Mouse (Mus musculus) layer of hippocampus, adult 2 months (tissue): ENCODE data around the gene Serf1. TPM values are rescaled to one million over a fixed set of nuclear protein-coding genes. Genes with fewer than 3 reads are reported as not detected.
"Not testable (repeated sequence)": the region's sequence is repeated elsewhere in the genome, so short reads cannot be mapped to it uniquely, and the experiment has no call there.

ENCODE experiments used
- DNase-seq, 2 experiments: peaks; one replicate each; pipeline ENCODE4 v3.0.0; 2022; ENCODE audit warnings: low spot score in 2 of 2
- H3K27ac ChIP-seq: fragments of 200-600 bp; 2 replicates; pipeline ENCODE4 v1.8.1; 2022
- H3K4me3 ChIP-seq: fragments of 200-600 bp; 2 replicates; pipeline ENCODE4 v1.8.1; 2022; ENCODE audit warnings: mild to moderate bottlenecking
- CTCF ChIP-seq: fragments of 200-600 bp; conservative IDR thresholded peaks from 2 replicates; pipeline ENCODE4 v1.8.1; 2022; ENCODE audit warnings: antibody characterized with exemption, mild to moderate bottlenecking, moderate library complexity
- total RNA-seq, 2 experiments: library from RNA; stranded (reverse); gene quantifications; 2 replicates each; pipeline ENCODE4 v1.2.3; 2021

The Serf1 gene
- total RNA-seq, 2 experiments from 2014 or later, result 11.4 to 16.7 TPM

DNA sequence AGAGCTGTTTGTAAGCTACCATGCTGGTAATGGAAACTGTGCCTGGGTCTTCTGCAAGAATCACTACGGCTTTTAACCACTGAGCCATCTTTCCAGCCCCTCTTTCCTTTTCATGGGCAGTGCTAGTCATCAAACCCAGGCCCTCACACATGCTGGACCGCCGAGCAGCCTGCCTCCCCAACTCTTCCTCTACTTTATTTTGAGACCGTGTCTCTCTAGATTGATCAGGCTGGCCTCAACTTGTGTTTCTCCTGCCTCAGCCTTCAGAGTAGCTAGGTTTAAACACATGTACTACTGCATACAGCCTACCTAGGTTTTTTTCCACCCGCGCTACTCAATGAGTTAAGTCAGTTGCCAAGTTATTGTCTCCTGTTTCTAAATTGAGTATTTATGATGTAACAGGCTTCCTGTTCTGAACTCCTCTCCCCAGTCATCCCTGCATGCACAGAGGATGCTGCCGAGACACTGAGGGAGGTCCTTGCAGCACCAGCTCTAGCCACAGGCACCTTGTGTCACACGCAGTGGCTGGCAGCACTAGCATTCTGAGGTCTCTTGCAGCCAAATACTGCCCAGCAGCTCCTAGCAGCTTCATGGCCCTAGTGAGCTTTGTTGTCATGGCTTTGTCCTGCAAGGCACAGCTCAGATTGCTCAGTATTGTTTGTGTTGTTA lies 34.0 kb downstream of the Serf1 start:
- TF ChIP-seq CTCF, result no peak
- DNase-seq, result no peak
- Histone ChIP-seq H3K27ac (no peak overlapping the region), H3K4me3 (no peak overlapping the region)

GRCm38 (mm10) chr13:100152659-100153058 lies 44.8 kb downstream of the Serf1 start:
- no peak for DNase-seq
- Histone ChIP-seq H3K4me3 (no peak overlapping the region), H3K27ac (no peak overlapping the region)
- TF ChIP-seq CTCF, result no peak

- H3K27ac ChIP-seq, result no peak overlapping the region
- H3K4me3 ChIP-seq, result no peak overlapping the region
- DNase-seq, result no peak
- no peak for TF ChIP-seq CTCF
These were observed 48.8 kb downstream of the Serf1 start for GRCm38 (mm10) chr13:100156624-100157023.

DNA sequence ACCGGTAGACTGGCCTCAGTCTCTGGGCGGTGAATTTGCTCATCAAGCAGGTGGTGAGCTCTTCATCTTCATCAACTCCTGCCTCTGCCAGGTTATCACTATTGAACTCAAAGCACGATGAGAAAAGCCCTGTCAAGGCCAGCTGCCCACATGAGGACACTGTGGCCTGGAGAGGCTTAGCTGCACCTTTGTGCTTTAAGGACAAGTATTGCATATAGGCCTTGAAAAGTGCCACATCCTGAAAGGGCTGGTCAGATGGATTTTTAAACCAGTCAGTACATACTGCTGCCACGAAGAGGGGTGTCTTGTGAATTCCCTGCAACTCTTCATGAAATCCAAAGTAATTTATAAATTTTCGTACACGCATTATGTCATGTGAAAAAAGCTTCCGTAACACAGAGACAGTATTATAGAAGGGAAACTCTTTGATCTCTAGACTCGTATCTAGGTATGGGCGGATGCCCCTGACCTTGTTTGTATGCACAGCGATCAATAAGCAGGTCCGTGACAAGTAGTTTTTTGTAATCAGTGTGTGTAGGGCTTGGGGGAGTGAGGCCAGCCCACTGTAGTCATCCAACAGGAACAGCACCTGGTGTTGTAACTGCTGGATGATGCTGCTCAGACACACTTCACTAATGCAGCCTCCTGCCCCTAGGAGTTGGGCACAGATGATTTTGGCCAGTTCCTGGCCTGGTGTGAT lies 53.5 kb downstream of the Serf1 start:
- DNase-seq, H3K4me3 ChIP-seq, H3K27ac ChIP-seq: not testable (repeated sequence)

- H3K27ac ChIP-seq, DNase-seq, H3K4me3 ChIP-seq: not testable (repeated sequence)
These were observed 54.7 kb downstream of the Serf1 start for GRCm38 (mm10) chr13:100162467-100162866.

Other genes with a start within 250 kb of the Serf1 start
- 1 to 10 TPM; 2.0 to 3.5 TPM for gene Cartpt, start 206.9 kb upstream of the Serf1 start, total RNA-seq
- gene Mccc2, start 92.4 kb upstream of the Serf1 start, total RNA-seq, result 10 to 100 TPM; 29.0 to 30.7 TPM
- gene Bdp1, start 3.9 kb upstream of the Serf1 start, total RNA-seq, result 10 to 100 TPM; 36.3 to 38.6 TPM
- gene Smn1, start 16.8 kb downstream of the Serf1 start, total RNA-seq, result 10 to 100 TPM; 40.3 to 41.2 TPM
- gene Naip2, start 94.1 kb downstream of the Serf1 start, total RNA-seq, result under 1 TPM; 0.34 to 0.51 TPM
- gene Naip5, start 138.3 kb downstream of the Serf1 start, total RNA-seq, result under 1 TPM; 0.37 to 0.41 TPM
- gene Naip6, start 209.7 kb downstream of the Serf1 start, total RNA-seq, result under 1 TPM; 0.22 to 0.23 TPM